Mouse (Mus musculus) heart, adult 11 months (tissue): ENCODE measurements at regions not wholly inside any gene's neighbourhood (a gene's known extent, or its start where the extent isn't known, plus 50 kb on each side); places are given as distances from the start of the nearest gene placed in this dataset.

Source experiments
- DNase-seq: peaks from one replicate; pipeline ENCODE4 v3.0.0; 2022

- no peak for DNase-seq
Measured at GRCm38 (mm10) chr7:136121406-136121805, 405.2 kb upstream of the Mki67 start.

- peak; percentile 79 for DNase-seq
Measured at GRCm38 (mm10) chr7:136124786-136125185, 408.6 kb upstream of the Mki67 start.

- DNase-seq, result peak; percentile 53
Measured at GRCm38 (mm10) chr7:136126393-136126792, 410.2 kb upstream of the Mki67 start.

- peak; percentile 93 for DNase-seq
Measured at GRCm38 (mm10) chr7:136127576-136127975, 411.4 kb upstream of the Mki67 start.

GRCm38 (mm10) chr7:136129721-136130123 is 413.6 kb upstream of the Mki67 start:
- peak; percentile 42 for DNase-seq

- peak; percentile 76 for DNase-seq
Measured at GRCm38 (mm10) chr7:136130666-136131239, 414.6 kb upstream of the Mki67 start.

- peak; percentile 44 for DNase-seq
Measured at GRCm38 (mm10) chr7:136132976-136133375, 416.8 kb upstream of the Mki67 start.

GRCm38 (mm10) chr7:136136666-136137065 is 420.5 kb upstream of the Mki67 start:
- DNase-seq, result no peak

GRCm38 (mm10) chr7:136137341-136137740 is 421.2 kb upstream of the Mki67 start:
- DNase-seq, result peak; percentile 74

- DNase-seq, result peak; percentile 74
Measured at GRCm38 (mm10) chr7:136137831-136138602, 421.9 kb upstream of the Mki67 start.

- DNase-seq, result peak; percentile 1
Measured at GRCm38 (mm10) chr7:136142832-136143231, 426.7 kb upstream of the Mki67 start.

GRCm38 (mm10) chr7:136150196-136150595 is 434.0 kb upstream of the Mki67 start:
- DNase-seq, result peak; percentile 95

- DNase-seq, result peak; percentile 66
Measured at GRCm38 (mm10) chr7:136151301-136151930, 435.3 kb upstream of the Mki67 start.

GRCm38 (mm10) chr7:136152470-136152869 is 436.3 kb upstream of the Mki67 start:
- peak; percentile 97 for DNase-seq

- DNase-seq, result peak; percentile 82
Measured at GRCm38 (mm10) chr7:136153621-136154020, 437.5 kb upstream of the Mki67 start.

- DNase-seq, result peak; percentile 51
Measured at GRCm38 (mm10) chr7:136159136-136159535, 443.0 kb upstream of the Mki67 start.

GRCm38 (mm10) chr7:136161526-136161925 is 445.4 kb upstream of the Mki67 start:
- no peak for DNase-seq

- no peak for DNase-seq
Measured at GRCm38 (mm10) chr7:136164834-136165233, 448.7 kb upstream of the Mki67 start.

- peak; percentile 34 for DNase-seq
Measured at GRCm38 (mm10) chr7:136169261-136169660, 453.1 kb upstream of the Mki67 start.

GRCm38 (mm10) chr7:136176373-136176772 is 460.2 kb upstream of the Mki67 start:
- peak; percentile 87 for DNase-seq

- peak; percentile 39 for DNase-seq
Measured at GRCm38 (mm10) chr7:136180996-136181395, 464.8 kb upstream of the Mki67 start.

GRCm38 (mm10) chr7:136182101-136182500 is 465.9 kb upstream of the Mki67 start:
- peak; percentile 89 for DNase-seq

GRCm38 (mm10) chr7:136196424-136197160 is 480.4 kb upstream of the Mki67 start:
- peak; percentile 52 for DNase-seq
